Mouse (Mus musculus) macrophage (primary cell): Measurements from ENCODE around the gene Hck. TPM values are rescaled to one million over a fixed set of nuclear protein-coding genes. Genes with fewer than 3 reads are reported as not detected.

Experiments
- H3K27ac ChIP-seq: fragments of 350-480 bp; formaldehyde crosslinking; 2 replicates; pipeline ENCODE4 v1.9.0; 2021
- H3K36me3 ChIP-seq: fragments of 350-480 bp; formaldehyde crosslinking; 2 replicates; pipeline ENCODE4 v1.9.0; 2021; ENCODE audit errors: inconsistent target
- H3K4me3 ChIP-seq: fragments of 350-480 bp; formaldehyde crosslinking; 2 replicates; pipeline ENCODE4 v1.9.0; 2021; ENCODE audit errors: inconsistent target
- H3K79me2 ChIP-seq: fragments of 350-480 bp; formaldehyde crosslinking; 2 replicates; pipeline ENCODE4 v1.9.0; 2021; ENCODE audit errors: inconsistent target
- WGBS: methylation state at CpG from one replicate; pipeline ENCODE4 v1.1.7; 2026; ENCODE audit warnings: inconsistent platforms; ENCODE audit not compliant: missing documents; 5-methylcytosine and 5-hydroxymethylcytosine counted together
- polyA plus RNA-seq: library from polyadenylated mRNA; stranded (reverse); fragments of 250-400 nt; gene quantifications from 3 replicates; pipeline ENCODE4 v1.2.4, GENCODE M21; 2018; ENCODE audit warnings: inconsistent platforms

Gene Hck
- polyA plus RNA-seq, 1 experiment from 2014 or later, result 79.1 TPM

DNA sequence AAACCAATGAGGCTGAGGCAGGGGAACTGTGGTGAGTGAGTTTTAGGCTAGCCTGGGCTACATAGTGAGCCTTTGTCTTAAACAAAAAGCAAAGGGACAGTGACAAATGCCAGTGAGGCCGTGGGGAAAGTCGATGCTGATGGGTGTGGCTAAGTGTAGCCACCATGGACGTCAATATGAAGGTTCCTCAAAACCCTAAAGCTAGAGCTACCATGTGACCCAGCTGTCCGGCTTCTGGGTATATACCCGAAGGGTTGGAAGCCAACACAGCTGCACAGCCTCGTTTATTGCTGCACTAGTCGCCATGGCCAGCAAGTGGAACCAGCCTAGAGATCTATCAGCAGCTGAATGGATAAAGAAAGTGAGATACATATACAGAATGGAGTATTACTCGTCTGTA is 11.9 kb downstream of the Hck start:
- Histone ChIP-seq H3K27ac (peak overlapping the region; percentile 55), H3K36me3 (peaks cover 18% of the 10 kb centered on the region; the same call in 1 of the 2 replicates), H3K79me2 (peaks cover 58% of the 10 kb centered on the region), H3K4me3 (no peak overlapping the region)
- 22% methylated on average over 8 of the region's 8 CpGs for WGBS

DNA sequence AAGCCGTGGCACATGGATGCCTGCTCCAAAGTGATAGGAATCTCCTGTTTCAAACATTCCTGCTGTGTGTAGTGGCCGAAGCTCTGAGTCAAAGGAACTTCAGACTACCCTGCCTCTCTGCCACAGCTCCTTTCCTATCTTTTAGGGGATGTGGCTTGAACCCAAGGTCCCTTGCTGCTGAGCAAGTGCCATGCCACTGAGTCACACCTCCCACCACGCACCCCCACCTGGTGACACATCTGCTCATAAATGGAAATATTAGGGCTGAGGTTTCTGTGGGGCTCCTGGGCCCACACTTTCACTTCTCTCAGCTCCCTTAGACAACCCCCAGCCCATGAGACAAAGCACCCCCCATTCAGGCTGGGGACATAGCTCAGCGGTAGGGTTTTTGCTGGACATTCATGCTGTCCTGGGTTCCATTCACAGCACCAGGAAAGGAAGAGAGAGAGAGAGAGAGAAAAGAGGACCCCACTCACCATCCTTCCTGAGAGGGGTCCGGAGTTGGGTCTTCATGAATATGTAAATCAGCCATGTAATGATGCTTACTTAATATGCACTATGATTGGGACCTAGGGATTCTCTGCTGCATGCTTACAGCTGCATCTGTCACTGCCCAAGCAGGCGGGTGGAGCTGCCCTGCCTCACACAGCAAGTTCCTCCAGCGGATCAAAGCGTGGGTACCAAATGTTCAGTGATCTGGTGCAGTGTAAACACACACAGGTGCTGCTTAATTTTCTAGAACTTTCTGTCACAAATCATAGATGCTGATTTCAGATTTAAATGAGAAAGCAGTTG is 13.8 kb downstream of the Hck start:
- Histone ChIP-seq H3K4me3 (no peak overlapping the region), H3K79me2 (peaks cover 48% of the 10 kb centered on the region), H3K36me3 (peaks cover 34% of the 10 kb centered on the region), H3K27ac (peak overlapping the region; percentile 76)
- 79% methylated on average over 8 of the region's 8 CpGs for WGBS

DNA sequence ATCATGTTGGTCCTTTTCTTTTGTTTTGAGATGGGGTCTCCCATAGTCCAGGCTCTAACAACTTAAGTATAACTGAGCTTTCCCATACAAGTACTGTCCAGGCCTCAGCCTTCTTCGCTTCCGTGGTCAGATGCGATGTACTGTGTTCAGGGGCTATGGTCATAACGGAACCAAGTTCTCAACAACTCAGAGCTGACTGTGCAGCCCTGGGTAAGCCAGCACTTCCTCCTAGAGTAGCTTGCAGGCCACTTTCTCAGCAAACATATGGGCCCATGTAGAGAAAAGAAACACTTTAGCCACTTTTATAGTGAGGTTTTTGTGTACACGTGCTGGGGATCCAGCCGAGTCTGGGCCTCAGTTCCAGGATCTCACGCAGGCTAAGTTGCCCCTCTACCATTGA is 14.4 kb downstream of the Hck start:
- peaks cover 48% of the 10 kb centered on the region for H3K79me2 ChIP-seq
- H3K4me3 ChIP-seq, result no peak overlapping the region
- 31% methylated on average over 7 of the region's 7 CpGs for WGBS
- H3K36me3 ChIP-seq, result peaks cover 41% of the 10 kb centered on the region
- H3K27ac ChIP-seq, result peak overlapping the region; percentile 76

DNA sequence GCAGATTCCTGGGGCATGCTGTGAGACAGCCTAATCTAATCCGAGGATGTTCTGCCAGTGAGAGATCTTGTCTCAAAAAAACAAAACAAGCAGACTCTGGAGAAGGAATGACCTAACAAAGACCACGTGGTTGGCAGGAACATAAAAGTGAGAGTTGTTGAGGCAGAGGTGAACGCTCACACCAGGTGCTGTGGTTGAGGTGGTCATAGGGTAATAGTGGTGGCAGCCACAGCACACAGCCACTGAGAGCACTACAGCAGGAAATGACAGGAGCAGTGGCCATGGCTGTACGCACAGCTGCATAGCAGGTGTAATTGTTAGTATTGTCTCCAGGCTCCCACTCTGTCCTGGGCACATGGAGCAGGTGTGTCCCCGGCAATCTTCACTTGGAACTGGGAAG is 17.6 kb downstream of the Hck start:
- WGBS, result 62% methylated on average over 5 of the region's 5 CpGs
- Histone ChIP-seq H3K4me3 (no peak overlapping the region), H3K36me3 (peaks cover 68% of the 10 kb centered on the region), H3K27ac (no peak overlapping the region), H3K79me2 (peaks cover 22% of the 10 kb centered on the region; the same call in 1 of the 2 replicates)

DNA sequence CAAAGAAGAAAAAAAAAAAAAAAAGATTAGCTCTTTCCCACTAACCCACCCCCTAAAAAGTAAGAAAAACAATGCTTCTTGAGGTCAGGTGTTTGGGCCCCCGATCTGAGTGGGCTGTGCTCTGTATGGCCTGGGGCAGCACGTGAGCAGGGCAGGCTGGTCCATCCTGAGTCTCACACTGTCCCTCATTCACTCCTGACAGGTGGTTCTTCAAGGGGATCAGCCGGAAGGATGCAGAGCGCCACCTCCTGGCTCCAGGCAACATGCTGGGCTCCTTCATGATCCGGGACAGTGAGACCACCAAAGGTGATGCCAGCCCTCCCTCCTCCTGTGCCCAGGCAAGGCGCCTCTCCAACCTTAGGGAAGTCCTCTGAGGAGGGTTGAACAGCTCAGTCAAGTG is 22.8 kb downstream of the Hck start:
- Histone ChIP-seq H3K79me2 (no peaks in the 10 kb centered on the region), H3K27ac (no peak overlapping the region), H3K4me3 (no peak overlapping the region), H3K36me3 (peaks cover 95% of the 10 kb centered on the region)
- WGBS, result 47% methylated on average over 6 of the region's 6 CpGs

DNA sequence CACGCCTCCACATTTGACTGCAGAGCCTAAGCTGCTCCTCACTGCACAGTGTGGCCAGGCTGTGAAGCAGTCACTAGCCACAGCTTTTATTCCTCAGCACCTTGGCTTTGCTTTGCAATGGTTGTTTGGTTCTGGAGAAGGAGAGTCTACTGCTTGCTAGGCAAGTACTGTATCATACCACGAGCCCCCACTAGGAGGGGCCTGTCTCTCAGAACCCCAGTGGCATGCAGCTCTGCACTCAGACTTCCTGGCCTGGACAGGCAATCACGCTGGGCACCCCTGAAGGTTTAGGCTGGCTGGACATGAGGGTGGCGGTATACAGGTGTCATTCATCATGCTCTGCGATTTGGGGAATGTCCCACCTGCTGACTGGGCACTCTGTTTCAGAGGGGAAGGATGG is 26.0 kb downstream of the Hck start:
- Histone ChIP-seq H3K79me2 (no peaks in the 10 kb centered on the region), H3K4me3 (no peak overlapping the region), H3K36me3 (peaks cover 94% of the 10 kb centered on the region), H3K27ac (no peak overlapping the region)
- WGBS, result 55% methylated on average over 5 of the region's 5 CpGs

DNA sequence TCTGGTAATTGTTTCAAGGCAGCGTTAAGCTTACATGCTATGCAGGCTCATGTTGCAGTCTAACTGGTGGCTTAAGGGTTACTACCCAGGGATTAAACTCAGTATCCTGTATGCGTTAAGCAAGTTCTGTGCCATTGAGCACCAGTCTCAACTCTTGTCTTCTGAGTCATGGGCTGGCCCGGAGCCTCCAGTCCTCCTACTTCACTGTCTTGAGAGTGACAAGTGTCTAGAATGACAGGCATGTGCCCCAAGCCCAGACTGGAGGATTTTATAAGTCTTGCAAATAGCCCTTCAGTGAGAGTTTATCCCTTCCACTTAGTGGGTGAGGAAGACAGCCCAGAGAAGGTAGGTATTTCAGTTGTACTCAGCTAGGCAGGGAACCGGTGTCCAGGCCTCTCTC is 27.9 kb downstream of the Hck start:
- no peak overlapping the region for H3K4me3 ChIP-seq
- no peaks in the 10 kb centered on the region for H3K79me2 ChIP-seq
- H3K27ac ChIP-seq, result no peak overlapping the region
- 99% methylated on average over 4 of the region's 4 CpGs for WGBS
- peaks cover 87% of the 10 kb centered on the region for H3K36me3 ChIP-seq

DNA sequence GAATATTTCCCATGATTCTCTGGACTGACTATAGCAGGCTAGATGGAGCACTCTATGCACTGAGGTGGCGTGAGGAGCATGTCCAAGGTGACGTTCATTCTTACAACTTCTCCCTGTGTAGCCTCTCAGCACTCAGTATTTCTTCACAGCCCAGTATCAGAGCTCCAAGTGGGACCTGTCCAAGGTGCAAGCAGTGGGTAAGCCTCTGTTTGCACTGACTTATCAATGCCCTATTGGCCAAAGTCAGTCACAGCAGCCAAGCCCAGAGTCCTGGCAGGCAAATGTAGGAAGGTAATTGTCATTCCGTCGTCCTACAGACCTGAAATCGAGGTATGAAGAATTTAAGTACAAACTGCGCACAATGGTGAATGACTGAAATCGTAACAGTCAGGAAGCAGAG is 30.9 kb downstream of the Hck start:
- Histone ChIP-seq H3K27ac (no peak overlapping the region), H3K79me2 (no peaks in the 10 kb centered on the region), H3K36me3 (peaks cover 84% of the 10 kb centered on the region), H3K4me3 (no peak overlapping the region)
- WGBS, result 79% methylated on average over 7 of the region's 7 CpGs

DNA sequence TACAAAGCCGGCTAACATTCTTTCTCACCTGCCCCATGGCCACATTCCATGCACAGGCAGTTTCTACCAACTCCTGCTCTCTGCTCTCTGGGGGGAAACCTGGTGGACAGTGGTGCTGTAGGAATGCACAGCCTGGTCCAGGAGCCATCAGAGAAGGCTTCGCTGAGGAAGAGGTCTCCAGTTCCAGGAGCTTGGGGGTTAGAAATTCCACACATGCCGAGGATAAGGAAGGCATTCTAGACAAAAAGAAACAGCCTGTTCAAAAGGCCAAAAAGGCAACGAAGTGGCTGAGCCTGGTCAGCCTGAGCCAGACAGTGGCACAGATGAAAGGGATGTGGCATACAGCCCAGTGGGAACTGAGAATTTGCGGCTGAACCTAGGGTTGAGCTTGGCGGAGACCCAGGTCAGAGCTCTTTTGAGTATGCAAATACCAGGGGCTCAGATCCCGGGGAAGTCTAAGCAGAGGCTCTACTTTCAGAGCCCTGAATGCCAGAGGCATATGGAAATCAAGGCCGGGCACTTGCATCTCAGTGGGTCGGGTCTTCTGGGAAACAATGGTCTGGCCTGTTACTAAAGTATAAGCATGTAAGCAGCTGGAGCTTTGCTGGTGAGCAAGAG is 31.8 kb downstream of the Hck start:
- peaks cover 83% of the 10 kb centered on the region for H3K36me3 ChIP-seq
- no peaks in the 10 kb centered on the region for H3K79me2 ChIP-seq
- H3K4me3 ChIP-seq, result no peak overlapping the region
- 50% methylated on average over 9 of the region's 9 CpGs for WGBS
- H3K27ac ChIP-seq, result no peak overlapping the region

DNA sequence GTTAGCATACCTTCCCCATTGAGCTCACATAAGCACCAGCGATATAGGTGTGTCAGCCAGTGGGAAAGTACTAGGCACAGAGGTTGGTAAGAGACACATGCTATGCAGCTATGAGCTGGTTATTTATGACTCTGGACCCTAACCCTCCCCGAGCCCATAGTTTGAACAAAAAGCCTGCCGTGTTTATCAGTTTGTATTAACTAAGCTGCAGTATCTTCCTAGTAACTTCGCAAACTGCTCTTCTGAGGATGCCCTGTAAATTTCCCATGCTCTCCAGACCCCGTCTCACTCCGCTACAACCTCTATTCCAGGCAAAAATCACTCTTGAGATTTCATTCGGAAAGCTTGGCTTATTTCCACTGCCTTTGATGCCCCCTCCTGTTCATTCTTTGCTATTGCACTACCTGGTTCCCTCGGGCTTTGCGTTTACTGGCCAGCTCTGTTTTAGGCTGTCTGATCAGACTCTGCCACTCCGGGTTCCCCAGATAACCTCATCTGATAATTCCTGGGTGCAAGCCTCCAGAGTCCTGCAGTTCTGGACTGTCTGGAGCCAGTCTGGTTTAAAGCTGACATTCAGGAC is 34.4 kb downstream of the Hck start:
- WGBS, result 47% methylated on average over 10 of the region's 10 CpGs
- H3K36me3 ChIP-seq, result peaks cover 57% of the 10 kb centered on the region
- no peak overlapping the region for H3K4me3 ChIP-seq
- H3K79me2 ChIP-seq, result no peaks in the 10 kb centered on the region
- H3K27ac ChIP-seq, result no peak overlapping the region

DNA sequence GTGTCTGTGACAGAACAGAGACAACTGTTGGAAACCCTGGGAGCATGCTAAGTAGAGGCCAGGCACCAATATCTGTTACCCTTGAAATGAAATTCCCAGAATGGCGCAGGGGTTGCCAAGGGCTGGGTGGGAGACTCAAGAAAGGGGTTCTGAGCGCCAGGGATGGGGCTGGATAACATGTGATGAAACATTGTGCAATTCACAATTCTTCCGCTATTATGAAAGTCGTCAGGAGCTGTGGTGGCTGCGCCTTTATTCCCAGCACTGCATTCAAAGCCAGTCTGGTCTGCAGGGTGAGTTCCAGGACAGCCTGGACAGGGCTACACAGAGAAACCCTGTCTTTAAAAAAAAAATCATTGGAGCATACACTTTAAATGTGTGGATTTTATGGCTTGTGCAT is 37.1 kb downstream of the Hck start:
- WGBS, result 22% methylated on average over 5 of the region's 5 CpGs
- peak overlapping the region; percentile 97 for H3K27ac ChIP-seq
- no peaks in the 10 kb centered on the region for H3K79me2 ChIP-seq
- no peak overlapping the region for H3K4me3 ChIP-seq
- H3K36me3 ChIP-seq, result peaks cover 55% of the 10 kb centered on the region

DNA sequence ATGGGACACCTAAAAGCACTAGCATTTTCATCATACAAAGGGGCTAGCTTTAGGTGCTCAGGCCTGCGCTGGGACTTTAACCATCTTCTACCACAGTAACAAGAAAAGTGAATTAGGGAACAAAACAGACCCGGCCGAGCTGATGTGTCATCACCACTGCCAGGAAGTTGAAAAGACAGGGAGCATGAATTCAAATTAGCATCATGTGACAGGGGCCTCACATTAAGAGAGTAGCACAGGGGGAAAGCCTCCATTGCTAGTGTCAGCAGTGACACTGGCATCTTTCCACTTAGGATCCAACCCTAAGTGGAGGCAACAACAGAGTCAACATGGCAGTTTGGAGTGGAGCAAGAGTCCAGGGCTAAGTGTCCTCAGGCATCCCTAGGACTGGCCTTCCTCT is 39.0 kb downstream of the Hck start:
- H3K27ac ChIP-seq, result peak overlapping the region; percentile 97
- 24% methylated on average over 3 of the region's 3 CpGs for WGBS
- no peak overlapping the region for H3K4me3 ChIP-seq
- no peaks in the 10 kb centered on the region for H3K79me2 ChIP-seq
- peaks cover 65% of the 10 kb centered on the region for H3K36me3 ChIP-seq

DNA sequence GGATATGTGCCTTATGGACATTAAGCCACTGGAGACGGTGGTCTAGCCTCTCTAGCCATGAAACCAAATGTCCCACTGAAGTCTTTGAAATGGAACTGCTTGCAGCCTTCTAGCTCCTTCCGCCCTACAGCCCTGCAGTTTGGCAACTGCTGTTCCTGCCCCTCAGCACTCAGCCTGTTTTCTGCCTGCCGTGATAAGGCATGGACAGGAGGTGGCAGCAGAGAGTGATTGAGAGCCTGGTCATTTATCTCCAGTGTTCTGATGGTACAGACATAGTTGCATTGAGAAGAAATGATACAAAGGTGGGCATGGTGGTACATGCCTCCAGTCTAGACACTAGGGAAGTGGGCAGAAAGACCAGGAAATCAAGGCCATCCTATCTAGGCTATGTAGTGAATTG is 39.4 kb downstream of the Hck start:
- WGBS, result 12% methylated on average over 3 of the region's 3 CpGs

DNA sequence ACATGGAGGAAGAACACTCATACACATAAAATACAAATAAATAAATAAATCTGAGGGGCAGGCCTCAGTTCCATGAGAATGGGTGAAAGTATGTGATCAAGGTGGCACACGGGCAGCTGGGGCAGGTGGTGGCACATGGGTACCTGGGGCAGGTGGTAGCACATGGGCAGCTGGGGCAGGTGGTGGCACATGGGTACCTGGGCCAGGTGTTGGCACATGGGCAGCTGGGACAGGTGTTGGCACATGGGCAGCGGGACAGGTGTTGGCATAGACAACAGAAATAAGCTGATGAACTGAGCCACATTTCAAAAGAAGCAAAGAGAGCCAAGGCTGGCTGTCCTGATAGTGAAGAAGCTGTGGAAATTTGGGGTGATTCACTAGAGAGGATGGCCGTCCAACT is 41.5 kb downstream of the Hck start:
- H3K27ac ChIP-seq, result no peak overlapping the region
- 93% methylated on average over 2 of the region's 3 CpGs for WGBS
- no peaks in the 10 kb centered on the region for H3K79me2 ChIP-seq
- no peak overlapping the region for H3K4me3 ChIP-seq
- peaks cover 40% of the 10 kb centered on the region for H3K36me3 ChIP-seq

More for the DNA sequence above, 39.4 kb downstream of the Hck start:
- peak overlapping the region; percentile 97 for H3K27ac ChIP-seq
- peaks cover 60% of the 10 kb centered on the region for H3K36me3 ChIP-seq
- no peaks in the 10 kb centered on the region for H3K79me2 ChIP-seq
- H3K4me3 ChIP-seq, result no peak overlapping the region

DNA sequence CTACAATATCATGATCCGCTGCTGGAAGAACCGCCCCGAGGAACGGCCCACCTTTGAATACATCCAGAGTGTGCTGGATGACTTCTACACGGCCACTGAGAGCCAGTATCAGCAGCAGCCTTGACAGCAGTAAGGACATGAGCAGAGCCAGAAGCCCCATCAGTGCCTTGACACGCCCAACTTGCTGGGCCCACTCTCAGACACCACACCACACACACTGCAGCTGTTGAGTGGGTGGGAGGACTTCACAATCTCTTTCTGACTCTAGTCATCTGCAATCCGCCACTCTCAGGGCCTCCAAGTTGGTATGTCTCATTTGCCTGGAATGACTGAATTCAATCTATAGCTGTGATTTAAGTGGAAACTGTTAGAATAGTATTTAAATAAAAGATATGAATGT is 42.8 kb downstream of the Hck start:
- Histone ChIP-seq H3K79me2 (no peaks in the 10 kb centered on the region), H3K27ac (no peak overlapping the region), H3K4me3 (no peak overlapping the region), H3K36me3 (peaks cover 37% of the 10 kb centered on the region)
- WGBS, result 92% methylated on average over 7 of the region's 7 CpGs
